8 mouse cellular contexts compared by ENCODE assay signal in the genomic region with DNA sequence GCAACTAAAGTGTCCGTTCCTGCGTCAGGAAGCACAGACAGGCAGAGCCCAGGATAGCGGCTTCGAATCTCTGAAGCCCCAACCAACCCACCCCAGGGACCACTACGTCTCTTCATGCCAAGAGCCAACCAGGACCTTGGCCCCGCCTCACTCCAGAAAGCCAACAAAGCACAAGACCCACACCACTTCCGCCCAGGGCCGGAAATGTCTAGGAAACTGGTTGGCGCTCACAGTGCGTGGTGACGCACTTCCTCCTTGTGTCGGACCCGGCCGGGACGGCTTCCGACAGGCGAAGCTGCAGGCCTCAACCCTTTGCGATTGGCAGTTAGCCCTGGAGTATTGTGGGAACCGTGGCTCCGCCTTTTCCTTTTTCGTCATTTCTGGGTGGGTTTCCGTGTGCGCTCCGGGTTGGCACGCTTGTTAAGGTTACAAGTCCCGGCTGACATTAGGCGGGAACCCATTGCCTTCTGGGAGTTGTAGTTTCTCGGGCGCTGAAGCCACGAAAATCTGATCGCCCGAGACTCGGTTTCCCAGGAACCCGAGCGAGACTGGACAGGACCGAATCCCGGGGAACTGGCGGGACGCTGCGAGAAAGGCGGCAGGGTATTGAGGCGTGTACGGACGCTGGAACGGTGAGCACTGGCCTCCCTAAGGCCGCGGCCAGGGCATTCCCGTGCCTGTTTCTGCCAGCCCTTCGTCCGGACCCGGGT. TPM values are rescaled to one million over a fixed set of nuclear protein-coding genes. Genes with fewer than 3 reads are reported as not detected.
A peak's percentile ranks its signal among the peaks of the same experiment; 100 is the strongest.
DNase-seq lines count a peak whose midpoint lies in the region; ATAC-seq lines count a peak whose summit lies in the region.

A gene (plus strand): TSS at position 368 of the 710 bp plus-strand sequence.

- peak; percentile 100 for DNase-seq in adipocyte (ENCODE audit: low spot score)
- DNase-seq in embryo, embryonic 10 days (ENCODE audit: low spot score), result peak; percentile 99
- DNase-seq in gastrocnemius, postnatal 10 days, result peak; percentile 95
- peak; percentile 100 for DNase-seq in induced T-regulatory cell, adult 2 months (ENCODE audit: low read depth)
- peak; percentile 99 for DNase-seq in left cerebral cortex, adult 9 months (ENCODE audit: low spot score in 2 of 2)
- peak; percentile 98 for DNase-seq in right cerebral cortex, postnatal 14 days
- peak; percentile 96 to 98 for DNase-seq in urinary bladder, postnatal 36 days (ENCODE audit: low spot score in 2 of 2)

- peak; percentile 82 for ATAC-seq in megakaryocyte progenitor cell, adult 5-6 weeks (replicated peaks; ENCODE audit: poor library complexity)

RNA-seq across cellular contexts. Expression of the gene that starts here (rescaled TPM):
- 10 to 100 TPM; 14.3 to 16.9 TPM for total RNA-seq in gastrocnemius, postnatal 10 days (2021)
- 18.7 and 23.5 TPM in 2 replicates for total RNA-seq in megakaryocyte progenitor cell, adult 5-6 weeks (2015)
- total RNA-seq in megakaryocyte progenitor cell, adult 5-6 weeks (2017), result 26.8 and 33.7 TPM in 2 replicates

Comparison
In these comparisons a context has a peak if more than half of its experiments do, and no peak if none do; other contexts are left out.
1. Peak in every context shown above with its lines: DNase-seq and ATAC-seq.